Mouse (Mus musculus): ENCODE measurements around the gene Asb10.

GRCm38 (mm10) chr5:24500851-24501250, 39.9 kb downstream of the Asb10 start:
- no peak for TF ChIP-seq POLR2A (IDR thresholded peaks at IDR 0.05; ENCODE audit: borderline replicate concordance, low read depth, low read length)
- no peak for TF ChIP-seq CTCF (IDR thresholded peaks at IDR 0.05; ENCODE audit: low read depth, low read length)

Data from bone marrow macrophage, adult 2 months (primary cell).